Mouse (Mus musculus): ENCODE results near the gene Tmem131.
A peak's percentile ranks its signal among the peaks of the same experiment; 100 is the strongest.

The Tmem131 gene

GRCm38 (mm10) chr1:36886489-36886888 is 57.0 kb downstream of the Tmem131 start:
- no peak for DNase-seq (ENCODE audit: low spot score in 2 of 2)

GRCm38 (mm10) chr1:36884536-36884935 is 58.9 kb downstream of the Tmem131 start:
- DNase-seq (ENCODE audit: low spot score in 2 of 2), result no peak

- no peak for DNase-seq (ENCODE audit: low spot score in 2 of 2)
Measured at GRCm38 (mm10) chr1:36883805-36884204, 59.7 kb downstream of the Tmem131 start.

GRCm38 (mm10) chr1:36879154-36879553 is 64.3 kb downstream of the Tmem131 start:
- no peak for DNase-seq (ENCODE audit: low spot score in 2 of 2)

GRCm38 (mm10) chr1:36877126-36877525 is 66.3 kb downstream of the Tmem131 start:
- no peak for DNase-seq (ENCODE audit: low spot score in 2 of 2)

- no peak for DNase-seq (ENCODE audit: low spot score in 2 of 2)
Measured at GRCm38 (mm10) chr1:36874874-36875561, 68.4 kb downstream of the Tmem131 start.

GRCm38 (mm10) chr1:36871238-36871637 is 72.2 kb downstream of the Tmem131 start:
- no peak for DNase-seq (ENCODE audit: low spot score in 2 of 2)

GRCm38 (mm10) chr1:36870518-36870917 is 72.9 kb downstream of the Tmem131 start:
- DNase-seq (ENCODE audit: low spot score in 2 of 2), result no peak

GRCm38 (mm10) chr1:36864757-36865156 is 78.7 kb downstream of the Tmem131 start:
- DNase-seq (ENCODE audit: low spot score in 2 of 2), result no peak

- DNase-seq (ENCODE audit: low spot score in 2 of 2), result no peak
Measured at GRCm38 (mm10) chr1:36861775-36862174, 81.7 kb downstream of the Tmem131 start.

GRCm38 (mm10) chr1:36860876-36861275 is 82.6 kb downstream of the Tmem131 start:
- no peak for DNase-seq (ENCODE audit: low spot score in 2 of 2)

- DNase-seq (ENCODE audit: low spot score in 2 of 2), result no peak
Measured at GRCm38 (mm10) chr1:36860431-36860849, 83.0 kb downstream of the Tmem131 start.

- DNase-seq (ENCODE audit: low spot score in 2 of 2), result no peak
Measured at GRCm38 (mm10) chr1:36857081-36857480, 86.4 kb downstream of the Tmem131 start.

- DNase-seq (ENCODE audit: low spot score in 2 of 2), result no peak
Measured at GRCm38 (mm10) chr1:36854198-36854765, 89.2 kb downstream of the Tmem131 start.

- DNase-seq (ENCODE audit: low spot score in 2 of 2), result no peak
Measured at GRCm38 (mm10) chr1:36852085-36852484, 91.4 kb downstream of the Tmem131 start.

GRCm38 (mm10) chr1:36851392-36851791 is 92.1 kb downstream of the Tmem131 start:
- no peak for DNase-seq (ENCODE audit: low spot score in 2 of 2)

- no peak for DNase-seq (ENCODE audit: low spot score in 2 of 2)
Measured at GRCm38 (mm10) chr1:36848036-36848435, 95.4 kb downstream of the Tmem131 start.

GRCm38 (mm10) chr1:36847276-36847675 is 96.2 kb downstream of the Tmem131 start:
- no peak for DNase-seq (ENCODE audit: low spot score in 2 of 2)

GRCm38 (mm10) chr1:36845031-36845430 is 98.4 kb downstream of the Tmem131 start:
- DNase-seq (ENCODE audit: low spot score in 2 of 2), result no peak

GRCm38 (mm10) chr1:36841806-36842205 is 101.7 kb downstream of the Tmem131 start:
- no peak for DNase-seq (ENCODE audit: low spot score in 2 of 2)

GRCm38 (mm10) chr1:36840959-36841358 is 102.5 kb downstream of the Tmem131 start:
- peak in 1 of 2 experiments; percentile 8 for DNase-seq (ENCODE audit: low spot score in 2 of 2)

GRCm38 (mm10) chr1:36839858-36840257 is 103.6 kb downstream of the Tmem131 start:
- DNase-seq (ENCODE audit: low spot score in 2 of 2), result no peak

GRCm38 (mm10) chr1:36836274-36836954 is 107.1 kb downstream of the Tmem131 start:
- DNase-seq (ENCODE audit: low spot score in 2 of 2), result no peak
